Mouse (Mus musculus): ENCODE results near the gene Ttc39d. TPM values are rescaled to one million over a fixed set of nuclear protein-coding genes. Genes with fewer than 3 reads are reported as not detected.

The Ttc39d gene
- polyA plus RNA-seq, 1 experiment from 2014 or later = not detected

- Histone ChIP-seq H3K9ac (ENCODE audit: low read length) (no peak overlapping the region), H3K27ac (ENCODE audit: low read depth, low read length) (no peak overlapping the region), H3K9me3 (ENCODE audit: control insufficient read depth, low read length) (no peaks in the 10 kb centered on the region), H3K27me3 (ENCODE audit: control insufficient read depth, insufficient read depth, low read length) (no peaks in the 10 kb centered on the region), H3K36me3 (ENCODE audit: control insufficient read depth, insufficient read depth, low read length) (peaks cover 23% of the 10 kb centered on the region), H3K4me1 (ENCODE audit: control insufficient read depth, insufficient read depth, low read length) (no peaks in the 10 kb centered on the region), H3K4me2 (no peak overlapping the region), H3K4me3 (ENCODE audit: low read depth, low read length) (no peak overlapping the region)
- 91% methylated on average over 4 of the region's 4 CpGs for WGBS
- ATAC-seq (ENCODE audit: low FRiP score) (no peak), DNase-seq (ENCODE audit: low spot score, missing footprints) (peak; percentile 37)
These were observed 59.8 kb downstream of the Ttc39d start for GRCm38 (mm10) chr17:80267065-80267464.

Other genes starting within 250 kb of the Ttc39d start
- gene Hnrnpll, start 145.1 kb upstream of the Ttc39d start, polyA plus RNA-seq (2014; fragmentation: Nextera tagmentation; extraction: Ambion mirVana) = 130 and 132 TPM in 2 replicates
- 7.1 and 7.6 TPM in 2 replicates for gene Galm, start 80.0 kb upstream of the Ttc39d start, polyA plus RNA-seq (2014; fragmentation: Nextera tagmentation; extraction: Ambion mirVana)
- gene Srsf7, start 153 bp upstream of the Ttc39d start, polyA plus RNA-seq (2014; fragmentation: Nextera tagmentation; extraction: Ambion mirVana) = 835 and 887 TPM in 2 replicates
- 42.1 and 42.2 TPM in 2 replicates for gene Gemin6, start 17.0 kb downstream of the Ttc39d start, polyA plus RNA-seq (2014; fragmentation: Nextera tagmentation; extraction: Ambion mirVana)
- 36.2 and 44.6 TPM in 2 replicates for gene Morn2, start 82.7 kb downstream of the Ttc39d start, polyA plus RNA-seq (2014; fragmentation: Nextera tagmentation; extraction: Ambion mirVana)
- 21.3 and 24.5 TPM in 2 replicates for gene Dhx57, start 83.0 kb downstream of the Ttc39d start, polyA plus RNA-seq (2014; fragmentation: Nextera tagmentation; extraction: Ambion mirVana)
- 0.57 and 0.98 TPM in 2 replicates for gene Arhgef33, start 99.9 kb downstream of the Ttc39d start, polyA plus RNA-seq (2014; fragmentation: Nextera tagmentation; extraction: Ambion mirVana)
- 0.72 and 1.1 TPM in 2 replicates for gene Gm10190, start 166.1 kb downstream of the Ttc39d start, polyA plus RNA-seq (2014; fragmentation: Nextera tagmentation; extraction: Ambion mirVana)

Measured in midbrain, embryonic 11.5 days (tissue).